Mouse (Mus musculus) kidney, adult 2 months (tissue): Measurements from ENCODE around the gene Snx9.

Source experiments
- CTCF ChIP-seq: fragments of 200-500 bp; conservative IDR thresholded peaks from 2 replicates; pipeline ENCODE4 v1.5.1; 2011; ENCODE audit warnings: low read depth, mild to moderate bottlenecking, control low read depth, low read length, moderate library complexity, mixed read lengths; ENCODE audit not compliant: insufficient read depth, insufficient read length
- POLR2A ChIP-seq: fragments of 200-500 bp; IDR thresholded peaks from one replicate; pipeline ENCODE4 v1.6.1; 2011; ENCODE audit warnings: low read depth, low read length, control low read depth

DNA sequence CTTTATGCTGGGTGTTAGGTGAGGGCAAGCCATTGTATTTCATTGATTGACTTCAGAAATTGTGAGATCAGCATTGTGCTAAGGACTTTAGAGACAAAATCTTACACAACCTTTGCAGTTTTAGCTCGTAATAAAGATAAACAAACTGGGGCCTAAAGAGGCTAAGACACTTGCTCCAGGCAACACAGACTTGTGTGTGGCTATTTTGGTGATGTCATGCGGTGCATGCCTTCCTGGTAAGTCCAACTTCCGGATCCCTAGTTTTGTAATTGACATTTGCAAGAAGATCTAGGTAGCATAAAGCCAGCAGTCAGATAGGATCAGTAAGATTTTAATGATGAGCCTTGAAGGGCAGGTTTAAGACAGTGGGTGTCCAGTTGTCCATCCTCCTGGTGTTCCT lies 101.0 kb downstream of the Snx9 start:
- TF ChIP-seq CTCF: no peak
- TF ChIP-seq POLR2A: no peak
